Mouse (Mus musculus) hindbrain, embryonic 15.5 days (tissue): ENCODE results near the gene Myo15. TPM values are rescaled to one million over a fixed set of nuclear protein-coding genes. Genes with fewer than 3 reads are reported as not detected.

Source experiments
- polyA plus RNA-seq: library from polyadenylated mRNA; unstranded; fragments of >200 nt; fragmentation: Nextera tagmentation; extraction: Ambion mirVana; gene quantifications from 2 replicates; pipeline ENCODE4 v1.2.1, GENCODE M21; 2015

Gene Myo15
- polyA plus RNA-seq, 1 experiment from 2014 or later: 0.19 TPM

Other genes starting within 250 kb of the Myo15 start
- 47.7 and 50.9 TPM in 2 replicates for gene Srebf1, start 246.8 kb upstream of the Myo15 start, polyA plus RNA-seq
- 65.4 and 71.4 TPM in 2 replicates for gene Tom1l2, start 116.4 kb upstream of the Myo15 start, polyA plus RNA-seq
- 7.1 and 7.7 TPM in 2 replicates for gene Drc3, start 116.0 kb upstream of the Myo15 start, polyA plus RNA-seq
- gene Gid4, start 52.2 kb upstream of the Myo15 start, polyA plus RNA-seq: 24.1 and 25.2 TPM in 2 replicates
- 41.1 and 41.4 TPM in 2 replicates for gene Atpaf2, start 50.9 kb upstream of the Myo15 start, polyA plus RNA-seq
- 95.5 and 99.9 TPM in 2 replicates for gene Drg2, start 14.7 kb upstream of the Myo15 start, polyA plus RNA-seq
- 22.1 and 23.4 TPM in 2 replicates for gene Alkbh5, start 67.0 kb downstream of the Myo15 start, polyA plus RNA-seq
- gene Llgl1, start 230.4 kb downstream of the Myo15 start, polyA plus RNA-seq: 51.7 and 53.2 TPM in 2 replicates